Mouse (Mus musculus) bone marrow, adult 2 months (tissue): Measurements from ENCODE around the gene Trem3. TPM values are rescaled to one million over a fixed set of nuclear protein-coding genes. Genes with fewer than 3 reads are reported as not detected.
A peak's percentile ranks its signal among the peaks of the same experiment; 100 is the strongest.

Experiments
- H3K27ac ChIP-seq: fragments of 200-500 bp; 2 replicates; pipeline ENCODE4 v1.5.1; 2012; ENCODE audit warnings: low read depth, mild to moderate bottlenecking, control low read depth, inconsistent platforms, low read length; ENCODE audit not compliant: control insufficient read depth, poor library complexity, insufficient read depth
- H3K4me1 ChIP-seq: fragments of 200-500 bp; 2 replicates; pipeline ENCODE4 v1.6.1; 2011; ENCODE audit warnings: low read length; ENCODE audit not compliant: control insufficient read depth, insufficient read depth
- H3K4me3 ChIP-seq: fragments of 200-500 bp; replicated peaks from 2 replicates; pipeline ENCODE3; 2011; ENCODE audit warnings: mild to moderate bottlenecking, low read depth, low read length, control low read depth; ENCODE audit not compliant: control insufficient read depth
- CTCF ChIP-seq: fragments of 200-500 bp; IDR thresholded peaks from 2 replicates; pipeline ENCODE4 v1.5.1; 2011; ENCODE audit warnings: low read length, control low read depth; ENCODE audit not compliant: control insufficient read depth, insufficient read depth
- POLR2A ChIP-seq: fragments of 200-500 bp; IDR thresholded peaks from 2 replicates; pipeline ENCODE4 v1.6.1; 2011; ENCODE audit warnings: low read depth, mild to moderate bottlenecking, control low read depth, low read length, borderline replicate concordance; ENCODE audit not compliant: control insufficient read depth
- WGBS: fragments of 180-500 bp; shearing (Covaris S2); methylation state at CpG from one replicate; pipeline ENCODE4 v1.1.7; 2018; 5-methylcytosine and 5-hydroxymethylcytosine counted together
- polyA plus RNA-seq: library from polyadenylated mRNA; stranded (reverse); fragments of >200 nt; gene quantifications from 2 replicates; pipeline ENCODE4 v1.2.4, GENCODE M21; 2011; ENCODE audit warnings: low replicate concordance; ENCODE audit not compliant: missing spikeins, insufficient read depth, insufficient read length

Trem3 gene
- polyA plus RNA-seq, result 18.5 and 53.5 TPM in 2 replicates

- WGBS, result 27% methylated on average over 11 of the region's 11 CpGs
- H3K27ac ChIP-seq, result peak within 1 kb of the TSS; percentile 91
- TF ChIP-seq CTCF (no peak), POLR2A (0 out of 2 replicates have a peak, but pooled peaks have one; percentile 17)
- H3K4me3 ChIP-seq, result peak within 1 kb of the TSS; percentile 74
- H3K4me1 ChIP-seq, result peaks cover 3% of the 10 kb centered on the region; the same call in 1 of the 2 replicates
These were observed at the start of gene Trem3 for GRCm38 (mm10) chr17:48247221-48247928. Gene Trem3, plus strand, starts transcription at chr17:48247777.

GRCm38 (mm10) chr17:48203086-48203485 lies 44.5 kb upstream of the Trem3 start:
- Histone ChIP-seq H3K4me3 (no peak overlapping the region), H3K4me1 (no peaks in the 10 kb centered on the region), H3K27ac (no peak overlapping the region)
- TF ChIP-seq POLR2A (no peak), CTCF (no peak)
- WGBS, result 90% methylated on average over 12 of the region's 12 CpGs

- Histone ChIP-seq H3K27ac (no peak overlapping the region), H3K4me3 (no peak overlapping the region), H3K4me1 (no peaks in the 10 kb centered on the region; the same call in 1 of the 2 replicates)
- 88% methylated on average over 12 of the region's 12 CpGs for whole genome bisulfite sequencing
- TF ChIP-seq CTCF (no peak), POLR2A (no peak)
These were observed 35.0 kb upstream of the Trem3 start for GRCm38 (mm10) chr17:48212596-48212995.

- H3K4me3 ChIP-seq, result no peak overlapping the region
- 79% methylated on average over 5 of the region's 5 CpGs for WGBS
- no peak for TF ChIP-seq CTCF
- no peak for TF ChIP-seq POLR2A
- H3K27ac ChIP-seq, result no peak overlapping the region
- H3K4me1 ChIP-seq, result no peaks in the 10 kb centered on the region; the same call in 1 of the 2 replicates
These were observed 34.1 kb upstream of the Trem3 start for GRCm38 (mm10) chr17:48213511-48213910.

GRCm38 (mm10) chr17:48215429-48215828 lies 32.1 kb upstream of the Trem3 start:
- H3K4me1 ChIP-seq, result no peaks in the 10 kb centered on the region; the same call in 1 of the 2 replicates
- no peak overlapping the region for H3K4me3 ChIP-seq
- no peak for TF ChIP-seq POLR2A
- TF ChIP-seq CTCF, result no peak
- WGBS, result 80% methylated on average over 1 of the region's 1 CpGs
- no peak overlapping the region for H3K27ac ChIP-seq

- Histone ChIP-seq H3K4me1 (peaks cover 11% of the 10 kb centered on the region), H3K4me3 (no peak overlapping the region), H3K27ac (peak overlapping the region; percentile 63)
- 9% methylated on average over 7 of the region's 7 CpGs for WGBS
- TF ChIP-seq POLR2A, result no peak
- TF ChIP-seq CTCF, result no peak
These were observed 16.9 kb upstream of the Trem3 start for GRCm38 (mm10) chr17:48230680-48231079.

- WGBS, result 21% methylated on average over 6 of the region's 6 CpGs
- Histone ChIP-seq H3K27ac (peak within 1 kb of the TSS; percentile 80), H3K4me3 (peak within 1 kb of the TSS; percentile 62), H3K4me1 (peaks cover 11% of the 10 kb centered on the region)
- TF ChIP-seq CTCF, result no peak
- no peak for TF ChIP-seq POLR2A
These were observed 15.1 kb upstream of the Trem3 start, which contains the start of gene Trem1 for GRCm38 (mm10) chr17:48232518-48232917. Gene Trem1, plus strand, starts transcription at chr17:48232768.

GRCm38 (mm10) chr17:48233789-48234188 lies 13.8 kb upstream of the Trem3 start:
- H3K27ac ChIP-seq, result no peak overlapping the region
- WGBS, result 82% methylated on average over 4 of the region's 4 CpGs

More at GRCm38 (mm10) chr17:48233789-48234188, 13.8 kb upstream of the Trem3 start:
- TF ChIP-seq POLR2A, result no peak
- no peak for TF ChIP-seq CTCF
- Histone ChIP-seq H3K4me1 (peaks cover 11% of the 10 kb centered on the region), H3K4me3 (peak overlapping the region; percentile 33)
